28 mouse cellular contexts compared by ENCODE assay signal in the genomic region with DNA sequence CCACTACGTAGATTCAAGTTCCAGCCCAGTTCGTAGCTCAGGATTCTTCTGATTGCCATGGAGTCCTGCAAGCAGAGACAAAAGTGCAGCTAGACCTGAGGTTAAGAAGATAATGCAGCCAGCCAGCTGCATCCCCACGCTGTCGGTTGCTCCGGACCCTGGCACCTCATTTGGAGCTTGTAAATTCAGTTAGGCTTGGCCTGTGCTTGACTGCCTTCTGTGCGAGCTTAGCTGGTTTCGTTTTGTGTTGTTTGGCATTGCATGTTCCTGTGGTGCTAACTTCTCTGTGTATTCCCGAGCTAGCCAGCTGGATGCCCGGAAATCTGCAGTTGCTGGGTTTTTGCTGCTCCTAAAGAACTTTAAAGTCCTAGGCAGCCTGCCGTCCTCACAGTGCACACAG. TPM values are rescaled to one million over a fixed set of nuclear protein-coding genes. Genes with fewer than 3 reads are reported as not detected.
DNase-seq lines count a peak whose midpoint lies in the region; ATAC-seq lines count a peak whose summit lies in the region.
"Had no signal": no experiment of that assay in that cellular context is flagged by ENCODE, and none has a peak within 500 bp of the region (broad histone marks: within the 10 kb centered on the region; RNA-seq: fewer than 3 reads in every experiment).

No protein-coding gene starts in this region.

- H3K9me3 ChIP-seq in hindbrain, embryonic 13.5 days: no peaks in the 10 kb centered on the region
- no peaks in the 10 kb centered on the region for H3K9me3 ChIP-seq in hindbrain, embryonic 10.5 days
- H3K9me3 ChIP-seq in neural tube, embryonic 15.5 days (replicated peaks): no peaks in the 10 kb centered on the region
- H3K9me3 ChIP-seq: embryonic facial prominence, embryonic 12.5 days; forebrain, embryonic 12.5 days; heart, embryonic 10.5 days; limb, embryonic 15.5 days; liver, embryonic 15.5 days; midbrain, embryonic 10.5 days; neural tube, embryonic 12.5 days had no signal

- no peak overlapping the region for H3K9ac ChIP-seq in hindbrain, embryonic 13.5 days
- H3K9ac ChIP-seq in neural tube, embryonic 15.5 days (replicated peaks): no peak overlapping the region
- H3K9ac ChIP-seq: embryonic facial prominence, embryonic 12.5 days; forebrain, embryonic 12.5 days; limb, embryonic 15.5 days; liver, embryonic 15.5 days; neural tube, embryonic 12.5 days had no signal

- no peaks in the 10 kb centered on the region for H3K27me3 ChIP-seq in hindbrain, embryonic 13.5 days
- no peaks in the 10 kb centered on the region for H3K27me3 ChIP-seq in hindbrain, embryonic 10.5 days (ENCODE audit: insufficient read depth, poor library complexity, severe bottlenecking)
- H3K27me3 ChIP-seq in neural tube, embryonic 15.5 days (replicated peaks): no peaks in the 10 kb centered on the region
- H3K27me3 ChIP-seq: embryonic facial prominence, embryonic 12.5 days; forebrain, embryonic 12.5 days; limb, embryonic 15.5 days; liver, embryonic 15.5 days; neural tube, embryonic 12.5 days; Patski had no signal

- H3K27ac ChIP-seq in hindbrain, embryonic 13.5 days: peak overlapping the region; percentile 18; the same call in 1 of the 2 replicates
- no peak overlapping the region for H3K27ac ChIP-seq in hindbrain, embryonic 10.5 days
- H3K27ac ChIP-seq in neural tube, embryonic 15.5 days (replicated peaks): 0 out of 2 replicates have a peak overlapping the region, but pooled peaks have one; percentile 0
- H3K27ac ChIP-seq: embryonic facial prominence, embryonic 12.5 days; forebrain, embryonic 12.5 days; heart, embryonic 10.5 days; kidney, postnatal 0 days; limb, embryonic 15.5 days; liver, embryonic 15.5 days; macrophage; midbrain, embryonic 10.5 days; neural tube, embryonic 12.5 days; stomach, postnatal 0 days had no signal

- no peaks in the 10 kb centered on the region for H3K36me3 ChIP-seq in hindbrain, embryonic 13.5 days
- peaks cover 55% of the 10 kb centered on the region for H3K36me3 ChIP-seq in hindbrain, embryonic 10.5 days
- no peaks in the 10 kb centered on the region for H3K36me3 ChIP-seq in neural tube, embryonic 15.5 days
- H3K36me3 ChIP-seq: limb, embryonic 15.5 days had no signal

- no peak overlapping the region for H3K4me2 ChIP-seq in hindbrain, embryonic 13.5 days
- no peak overlapping the region for H3K4me2 ChIP-seq in neural tube, embryonic 15.5 days
- H3K4me2 ChIP-seq: embryonic facial prominence, embryonic 12.5 days; forebrain, embryonic 12.5 days; limb, embryonic 15.5 days; liver, embryonic 15.5 days; neural tube, embryonic 12.5 days had no signal

- WGBS in hindbrain, embryonic 13.5 days: 67% methylated on average over 10 of the region's 10 CpGs
- 77% methylated on average over 10 of the region's 10 CpGs for WGBS in hindbrain, embryonic 10.5 days
- WGBS in neural tube, embryonic 15.5 days: 58% methylated on average over 10 of the region's 10 CpGs

- DNase-seq in hindbrain, embryonic 10.5 days (ENCODE audit: low spot score): no peak
- DNase-seq in lung, postnatal 10 days: peak; percentile 14
- no peak for DNase-seq in lung, adult 18-20 months
- peak; percentile 13 for DNase-seq in brain, adult 2 months (ENCODE audit: low read depth, low spot score)
- no peak for DNase-seq in right cerebral cortex, postnatal 4 days
- DNase-seq: adrenal gland, adult 2 months; cerebellum, adult 2 months; cerebellum, postnatal 25 days; gastrocnemius, postnatal 10 days; heart, postnatal 4 days; kidney, adult 2 months; layer of hippocampus, postnatal 36 days; right cerebral cortex, adult 18-20 months had no signal

- no peak for ATAC-seq in hindbrain, embryonic 13.5 days (ENCODE audit: low FRiP score)
- no peak for ATAC-seq in neural tube, embryonic 15.5 days (ENCODE audit: low FRiP score)
- ATAC-seq: CD4-positive, CD25-positive, alpha-beta regulatory T cell, adult 4 months; Patski had no signal

- no peaks in the 10 kb centered on the region for H3K4me1 ChIP-seq in hindbrain, embryonic 13.5 days (replicated peaks)
- peaks cover 14% of the 10 kb centered on the region for H3K4me1 ChIP-seq in hindbrain, embryonic 10.5 days (replicated peaks)
- H3K4me1 ChIP-seq in neural tube, embryonic 15.5 days: no peaks in the 10 kb centered on the region
- H3K4me1 ChIP-seq: embryonic facial prominence, embryonic 12.5 days; forebrain, embryonic 12.5 days; limb, embryonic 15.5 days; liver, embryonic 15.5 days; neural tube, embryonic 12.5 days had no signal

- no peak overlapping the region for H3K4me3 ChIP-seq in hindbrain, embryonic 13.5 days
- H3K4me3 ChIP-seq in hindbrain, embryonic 10.5 days: no peak overlapping the region
- H3K4me3 ChIP-seq in neural tube, embryonic 15.5 days (replicated peaks): no peak overlapping the region
- H3K4me3 ChIP-seq: embryonic facial prominence, embryonic 12.5 days; forebrain, embryonic 12.5 days; heart, embryonic 10.5 days; limb, embryonic 15.5 days; liver, embryonic 15.5 days; midbrain, embryonic 10.5 days; neural tube, embryonic 12.5 days had no signal

RNA-seq across cellular contexts. Expression of a gene that starts 34.1 kb away (rescaled TPM):
- 3.2 and 3.7 TPM in 2 replicates for polyA plus RNA-seq in hindbrain, embryonic 13.5 days (2015; fragmentation: Nextera tagmentation; extraction: Ambion mirVana)
- polyA plus RNA-seq in hindbrain, embryonic 10.5 days (2016; fragmentation: Nextera tagmentation; extraction: Ambion mirVana): 16.1 and 19.5 TPM in 2 replicates
- 1.6 and 3.9 TPM in 2 replicates for polyA plus RNA-seq in neural tube, embryonic 15.5 days (2015; fragmentation: Nextera tagmentation; extraction: Ambion mirVana)

RNA-seq across cellular contexts. Expression of a gene that starts 39.0 kb away (rescaled TPM):
- 16.2 and 21.9 TPM in 2 replicates for polyA plus RNA-seq in hindbrain, embryonic 13.5 days (2015; fragmentation: Nextera tagmentation; extraction: Ambion mirVana)
- polyA plus RNA-seq in hindbrain, embryonic 10.5 days (2016; fragmentation: Nextera tagmentation; extraction: Ambion mirVana): 0.27 and 0.58 TPM in 2 replicates
- polyA plus RNA-seq in neural tube, embryonic 15.5 days (2015; fragmentation: Nextera tagmentation; extraction: Ambion mirVana): 17.0 and 20.6 TPM in 2 replicates
- polyA plus RNA-seq: CD4-positive, CD25-positive, alpha-beta regulatory T cell, adult 4 months; macrophage; Patski; small intestine, adult 2 months had no signal

RNA-seq across cellular contexts. Expression of a gene that starts 40.4 kb away (rescaled TPM):
- polyA plus RNA-seq in hindbrain, embryonic 13.5 days (2015; fragmentation: Nextera tagmentation; extraction: Ambion mirVana): 21.9 and 22.5 TPM in 2 replicates
- polyA plus RNA-seq in hindbrain, embryonic 10.5 days (2016; fragmentation: Nextera tagmentation; extraction: Ambion mirVana): 38.5 and 43.0 TPM in 2 replicates
- 24.2 and 25.0 TPM in 2 replicates for polyA plus RNA-seq in neural tube, embryonic 15.5 days (2015; fragmentation: Nextera tagmentation; extraction: Ambion mirVana)

Comparison
In these comparisons a context has a peak if more than half of its experiments do, and no peak if none do; other contexts are left out.
1. DNase-seq: peak in lung, postnatal 10 days (single experiment) and brain, adult 2 months (single experiment); none in hindbrain, embryonic 10.5 days (single experiment), lung, adult 18-20 months (0 of 2) and right cerebral cortex, postnatal 4 days (single experiment).
2. RNA of a gene that starts 39.0 kb away (polyA plus RNA-seq): 16.2 to 21.9 TPM in hindbrain, embryonic 13.5 days and 17.0 to 20.6 TPM in neural tube, embryonic 15.5 days; 0.27 to 0.58 TPM in hindbrain, embryonic 10.5 days; every median in the first group is over 10 times any median in the second.